Mouse (Mus musculus) gastrocnemius, adult 2 months (tissue): ENCODE measurements around the gene Ociad2. TPM values are rescaled to one million over a fixed set of nuclear protein-coding genes. Genes with fewer than 3 reads are reported as not detected.
A peak's percentile ranks its signal among the peaks of the same experiment; 100 is the strongest.
"Not testable (repeated sequence)": the region's sequence is repeated elsewhere in the genome, so short reads cannot be mapped to it uniquely, and the experiment has no call there.

Experiments used
- DNase-seq: peaks from one replicate; pipeline ENCODE4 v3.0.0; 2022
- H3K27ac ChIP-seq: fragments of 200-600 bp; 2 replicates; pipeline ENCODE4 v1.8.1; 2022; ENCODE audit warnings: mild to moderate bottlenecking
- H3K4me3 ChIP-seq: fragments of 200-600 bp; 2 replicates; pipeline ENCODE4 v1.8.1; 2022; ENCODE audit warnings: mild to moderate bottlenecking, moderate library complexity
- CTCF ChIP-seq: fragments of 200-600 bp; IDR thresholded peaks from 2 replicates; pipeline ENCODE4 v1.8.1; 2022; ENCODE audit warnings: antibody characterized with exemption, mild to moderate bottlenecking, moderate library complexity
- intact Hi-C: fragments of 180-260 bp; cut with DNase I; formaldehyde crosslinking; loops from one replicate; pipeline ENCODE4 v1.15.1; 2025
- total RNA-seq, 2 experiments: library from RNA; stranded (reverse); gene quantifications; 2 replicates each; pipeline ENCODE4 v1.2.3; 2021

The Ociad2 gene
- total RNA-seq, 2 experiments from 2014 or later, result 36.9 to 56.5 TPM

GRCm38 (mm10) chr5:73345254-73345653 lies 4.4 kb upstream of the Ociad2 start:
- intact Hi-C loops, result no loop called here

DNA sequence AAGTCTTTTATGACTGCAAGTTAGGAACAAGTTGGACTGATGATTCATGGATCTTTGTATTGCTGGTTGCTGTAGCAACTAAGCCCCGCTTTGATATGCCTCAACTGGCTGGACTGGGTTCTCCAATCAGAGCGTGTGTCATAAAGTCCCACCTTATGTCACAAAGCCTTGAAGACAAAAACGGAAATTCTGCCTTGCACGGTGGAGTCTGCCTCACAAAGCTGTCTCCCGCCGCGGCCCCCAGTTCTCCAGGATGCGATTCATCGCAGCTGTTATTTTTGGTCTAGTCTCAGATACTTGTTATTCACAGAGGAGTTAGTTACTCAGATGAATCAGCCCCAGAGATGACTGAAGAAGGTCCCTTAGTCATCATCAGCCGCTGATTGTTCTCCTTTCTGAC lies 3.5 kb upstream of the Ociad2 start:
- Histone ChIP-seq H3K27ac (no peak overlapping the region), H3K4me3 (no peak overlapping the region)
- no peak for DNase-seq
- intact Hi-C loops, result loop anchor here (5.0 kb wide), 1 partner anchor 33 kb away; no protein-coding TSS in a partner anchor
- TF ChIP-seq CTCF, result no peak

More at GRCm38 (mm10) chr5:73345254-73345653, 4.4 kb upstream of the Ociad2 start:
- DNase-seq, result no peak
- TF ChIP-seq CTCF, result no peak
- Histone ChIP-seq H3K4me3 (no peak overlapping the region), H3K27ac (no peak overlapping the region)

DNA sequence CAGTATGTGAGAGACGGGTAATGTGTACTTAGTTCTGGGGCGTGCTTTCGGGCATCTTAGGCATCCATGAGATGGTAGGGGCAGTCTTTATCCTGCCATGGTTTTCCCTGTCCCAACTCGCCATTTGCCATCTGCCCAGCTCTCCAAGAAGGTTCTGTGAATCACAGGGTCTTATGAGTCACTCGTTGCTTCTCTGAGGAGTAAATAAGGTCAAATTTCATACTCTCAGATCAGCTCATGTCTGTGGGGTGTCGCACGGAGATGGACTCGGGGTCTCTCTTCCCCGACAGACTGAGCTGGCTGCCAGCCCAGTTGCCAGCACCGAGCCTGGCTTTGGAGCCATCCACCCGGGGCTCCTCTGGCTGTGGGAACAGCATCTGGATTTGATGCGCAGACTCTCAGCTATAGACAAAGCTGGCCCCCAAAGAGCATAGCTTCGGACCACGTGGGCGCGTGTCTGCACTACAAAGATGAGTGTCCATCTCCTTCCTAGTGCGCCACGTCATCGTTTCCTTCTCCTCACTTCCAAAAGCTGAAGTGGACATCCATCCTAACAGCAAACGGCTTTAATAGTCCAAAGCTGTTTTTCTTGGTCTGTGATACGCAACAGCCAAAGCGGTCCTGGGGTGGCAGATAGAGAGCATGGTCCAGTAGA lies 2.0 kb upstream of the Ociad2 start:
- DNase-seq, result no peak
- intact Hi-C loops, result loop anchor here (5.0 kb wide), 1 partner anchor 34 kb away; no protein-coding TSS in a partner anchor
- Histone ChIP-seq H3K4me3 (no peak overlapping the region), H3K27ac (no peak overlapping the region)
- no peak for TF ChIP-seq CTCF

GRCm38 (mm10) chr5:73339779-73340722 lies 777 bp downstream of the Ociad2 start:
- no peak for TF ChIP-seq CTCF
- intact Hi-C loops, result loop anchor here (5.0 kb wide), 1 partner anchor 37 kb away; no protein-coding TSS in a partner anchor
- no peak for DNase-seq
- Histone ChIP-seq H3K27ac (no peak overlapping the region), H3K4me3 (no peak overlapping the region)

DNA sequence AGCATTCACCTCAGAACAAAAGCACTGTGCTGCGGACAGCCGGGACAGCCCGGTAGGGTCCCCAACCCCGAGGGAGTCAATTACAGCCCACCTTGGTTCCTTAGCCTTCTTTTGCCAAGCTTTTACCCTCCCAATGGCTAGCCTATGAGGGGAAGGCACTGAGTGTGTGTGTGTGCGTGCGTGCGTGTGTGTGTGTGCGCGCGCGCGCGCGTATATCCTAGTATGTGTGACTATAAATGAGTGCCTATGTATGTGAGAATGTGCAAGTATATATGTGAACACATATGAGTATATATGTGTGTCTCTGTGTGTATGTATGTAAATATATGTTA lies 2.0 kb downstream of the Ociad2 start:
- peak overlapping the region; percentile 91 for H3K27ac ChIP-seq

GRCm38 (mm10) chr5:73337961-73338831 lies 2.6 kb downstream of the Ociad2 start:
- Histone ChIP-seq H3K4me3 (peak overlapping the region; percentile 84), H3K27ac (peak overlapping the region; percentile 91)
- TF ChIP-seq CTCF, result no peak
- peak; percentile 64 for DNase-seq
- intact Hi-C loops, result no loop called here

More for the DNA sequence above, 2.0 kb downstream of the Ociad2 start:
- intact Hi-C loops, result no loop called here
- DNase-seq, result no peak
- H3K4me3 ChIP-seq, result peak overlapping the region; percentile 84
- TF ChIP-seq CTCF, result no peak

GRCm38 (mm10) chr5:73336448-73336847 lies 4.4 kb downstream of the Ociad2 start:
- Histone ChIP-seq H3K4me3 (no peak overlapping the region), H3K27ac (no peak overlapping the region)
- no peak for TF ChIP-seq CTCF
- DNase-seq, result no peak
- intact Hi-C loops, result no loop called here

DNA sequence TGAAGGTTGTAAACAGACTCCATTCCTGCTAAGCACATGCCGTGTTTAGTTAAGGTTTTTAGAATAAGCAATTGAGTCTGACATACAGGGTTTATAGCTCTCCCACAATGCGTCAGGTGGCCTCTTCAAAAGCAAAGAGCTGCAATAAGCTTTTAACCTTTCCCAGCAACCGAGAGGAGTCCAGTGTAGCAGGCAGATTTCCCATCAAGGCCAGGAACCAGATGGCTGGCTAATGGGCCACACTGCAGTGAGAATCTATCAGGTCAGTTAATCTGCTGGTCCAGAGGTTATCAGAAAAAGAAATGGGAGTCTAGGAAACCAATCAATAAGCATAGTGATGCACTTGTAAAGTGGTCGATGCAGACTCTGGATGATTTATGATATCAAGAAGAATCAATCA lies 9.8 kb downstream of the Ociad2 start:
- Histone ChIP-seq H3K4me3 (no peak overlapping the region), H3K27ac (no peak overlapping the region)
- no peak for TF ChIP-seq CTCF
- intact Hi-C loops, result loop anchor here (5.0 kb wide), 1 partner anchor 36 kb away; no protein-coding TSS in a partner anchor
- no peak for DNase-seq

- Histone ChIP-seq H3K4me3 (no peak overlapping the region), H3K27ac (peak overlapping the region; percentile 87)
- intact Hi-C loops, result loop anchor here (5.0 kb wide), 1 partner anchor 53 kb away; no protein-coding TSS in a partner anchor
- peak; percentile 69 for DNase-seq
- no peak for TF ChIP-seq CTCF
Measured at GRCm38 (mm10) chr5:73324526-73325170, 16.2 kb downstream of the Ociad2 start.

GRCm38 (mm10) chr5:73323602-73324001 lies 17.2 kb downstream of the Ociad2 start:
- DNase-seq, result no peak
- intact Hi-C loops, result loop anchor here (5.0 kb wide), 1 partner anchor 54 kb away; no protein-coding TSS in a partner anchor
- Histone ChIP-seq H3K4me3 (no peak overlapping the region), H3K27ac (peak overlapping the region; percentile 87)
- no peak for TF ChIP-seq CTCF

DNA sequence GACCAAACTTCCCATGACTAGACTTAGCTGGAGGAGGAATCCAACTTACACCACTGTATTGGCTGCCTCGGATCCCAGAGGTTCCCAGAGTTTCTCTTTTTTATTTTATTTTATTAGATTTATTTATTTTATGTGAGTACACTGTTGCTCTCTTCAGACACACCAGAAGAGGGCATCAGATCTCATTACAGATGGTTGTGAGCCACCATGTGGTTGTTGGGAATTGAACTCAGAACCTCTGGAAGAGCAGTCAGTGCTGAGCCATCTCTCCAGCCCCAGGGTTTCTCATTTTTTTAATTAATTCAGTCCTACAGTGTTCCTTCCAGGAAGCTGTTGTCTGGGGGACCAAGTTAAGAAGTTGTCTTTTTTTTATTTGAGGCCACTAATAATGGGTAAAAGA lies 18.1 kb downstream of the Ociad2 start:
- H3K4me3 ChIP-seq, H3K27ac ChIP-seq, DNase-seq: not testable (repeated sequence)
- intact Hi-C loops, result loop anchor here (5.0 kb wide), 1 partner anchor 55 kb away; no protein-coding TSS in a partner anchor

- intact Hi-C loops, result no loop called here
- H3K4me3 ChIP-seq, result no peak overlapping the region
- TF ChIP-seq CTCF, result no peak
- DNase-seq, result no peak
- H3K27ac ChIP-seq, result no peak overlapping the region
Measured at GRCm38 (mm10) chr5:73319306-73319705, 21.5 kb downstream of the Ociad2 start.
